Mouse (Mus musculus) brain, embryonic 14.5 days (tissue): ENCODE data around the gene Rhov.

Source experiments
- CTCF ChIP-seq: fragments of 200-500 bp; IDR thresholded peaks from 2 replicates; pipeline ENCODE4 v1.5.1; 2012; ENCODE audit warnings: inconsistent platforms, mild to moderate bottlenecking, moderate library complexity, borderline replicate concordance; ENCODE audit not compliant: insufficient read depth, insufficient read length; ENCODE audit errors: extremely low read depth
- POLR2A ChIP-seq: fragments of 200-500 bp; IDR thresholded peaks from 2 replicates; pipeline ENCODE4 v1.6.1; 2012; ENCODE audit warnings: mild to moderate bottlenecking, inconsistent platforms, borderline replicate concordance; ENCODE audit not compliant: poor library complexity, insufficient read depth, insufficient read length, severe bottlenecking; ENCODE audit errors: extremely low read depth

- TF ChIP-seq CTCF (no peak), POLR2A (no peak)
Measured at GRCm38 (mm10) chr2:119298839-119299238, 27.8 kb upstream of the Rhov start.
